Mouse (Mus musculus) kidney, postnatal 0 days (tissue): ENCODE data around the gene Gnat1. TPM values are rescaled to one million over a fixed set of nuclear protein-coding genes. Genes with fewer than 3 reads are reported as not detected.

Experiments
- ATAC-seq: fragments of 200-750 bp; cut with Nextera tagmentation; replicated peaks from 2 replicates; pipeline ENCODE4 v1.8.0; 2017; ENCODE audit warnings: low read depth, moderate number of reproducible peaks, moderate TSS enrichment, moderate library complexity; ENCODE audit not compliant: low FRiP score
- DNase-seq: peaks from one replicate; pipeline ENCODE4 v3.0.0-alpha.2; 2016; ENCODE audit warnings: low spot score
- H3K27ac ChIP-seq: fragments of 300-500 bp; sonication (generic); 2 replicates; pipeline ENCODE4 v1.5.1; 2014; ENCODE audit warnings: mild to moderate bottlenecking
- H3K27me3 ChIP-seq: fragments of 300-500 bp; sonication (generic); 2 replicates; pipeline ENCODE4 v1.6.1; 2014; ENCODE audit warnings: low read length, mixed read lengths; ENCODE audit not compliant: insufficient read depth
- H3K36me3 ChIP-seq: fragments of 300-500 bp; sonication (generic); 2 replicates; pipeline ENCODE4 v1.6.1; 2014; ENCODE audit warnings: low read length, mixed read lengths; ENCODE audit not compliant: insufficient read depth
- H3K4me1 ChIP-seq: fragments of 300-500 bp; sonication (generic); replicated peaks from 2 replicates; pipeline ENCODE4 v1.6.1; 2014; ENCODE audit warnings: antibody characterized with exemption, low read length, mixed read lengths; ENCODE audit not compliant: insufficient read depth
- H3K4me2 ChIP-seq: fragments of 300-500 bp; sonication (generic); 2 replicates; pipeline ENCODE4 v1.6.1; 2014; ENCODE audit warnings: mild to moderate bottlenecking, low read length, moderate library complexity, mixed read lengths
- H3K4me3 ChIP-seq: fragments of 300-500 bp; sonication (generic); replicated peaks from 2 replicates; pipeline ENCODE4 v1.5.1; 2014; ENCODE audit warnings: low read depth, low read length
- H3K9ac ChIP-seq: fragments of 300-500 bp; sonication (generic); 2 replicates; pipeline ENCODE4 v1.6.1; 2014; ENCODE audit warnings: low read depth, low read length
- H3K9me3 ChIP-seq: fragments of 300-500 bp; sonication (generic); replicated peaks from 2 replicates; pipeline ENCODE4 v1.6.1; 2016; ENCODE audit warnings: low read length, inconsistent platforms, mixed read lengths
- CTCF ChIP-seq: IDR thresholded peaks from 2 replicates; pipeline ENCODE4 v1.5.1; 2016; ENCODE audit warnings: antibody characterized with exemption, low read depth, mild to moderate bottlenecking, moderate library complexity
- WGBS: fragments of 180-500 bp; shearing (Covaris S2); extraction: QIAGEN DNeasy Blood & Tissue Kit; methylation state at CpG from one replicate; pipeline ENCODE4 v1.1.7; 2014; 5-methylcytosine and 5-hydroxymethylcytosine counted together
- polyA plus RNA-seq: library from polyadenylated mRNA; unstranded; fragments of >200 nt; fragmentation: Nextera tagmentation; extraction: Ambion mirVana; gene quantifications from 2 replicates; pipeline ENCODE4 v1.2.1, GENCODE M21; 2015

The Gnat1 gene
- polyA plus RNA-seq, 1 experiment from 2014 or later, result 0.89 TPM

DNA sequence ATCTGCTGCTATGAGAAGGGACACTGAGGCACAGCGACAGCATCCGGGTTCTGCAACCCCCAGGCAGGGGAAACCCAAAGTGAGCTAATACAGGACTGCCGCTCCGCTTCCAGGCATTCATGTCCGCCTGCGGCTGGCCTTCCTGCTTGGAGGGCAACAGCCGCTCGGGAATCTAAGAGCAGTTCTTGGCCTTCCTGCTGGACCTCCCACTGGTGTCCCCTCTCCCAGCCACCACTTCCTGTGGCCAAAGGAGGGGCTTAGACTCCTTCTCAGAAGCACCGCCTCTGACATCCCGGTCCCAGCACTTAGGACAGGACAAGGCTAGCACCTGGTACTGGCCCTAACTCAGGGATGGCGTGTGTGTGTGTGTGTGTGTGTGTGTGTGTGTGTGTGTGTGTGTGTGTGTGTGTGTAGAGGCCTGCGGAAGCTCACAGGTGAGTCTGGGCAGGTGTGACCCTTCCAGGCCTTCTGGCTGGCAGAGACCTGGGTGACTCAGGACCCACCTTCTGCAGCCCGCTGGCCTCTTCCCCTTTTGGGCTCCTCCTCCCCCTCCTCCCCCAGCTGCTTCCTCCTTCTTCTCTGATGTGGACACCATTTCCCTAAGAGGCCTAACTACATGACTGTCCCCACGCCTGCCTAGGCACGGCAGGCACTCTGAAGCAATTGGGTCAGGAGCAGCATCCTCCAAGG lies 50.6 kb downstream of the Gnat1 start:
- Histone ChIP-seq H3K4me1 (peaks cover 61% of the 10 kb centered on the region), H3K36me3 (0 out of 2 replicates have a peak, but pooled peaks cover 1% of the 10 kb centered on the region), H3K27ac (peak overlapping the region; percentile 92), H3K27me3 (no peaks in the 10 kb centered on the region), H3K4me3 (no peak overlapping the region), H3K9me3 (no peaks in the 10 kb centered on the region), H3K9ac (0 out of 2 replicates have a peak overlapping the region, but pooled peaks have one; percentile 27), H3K4me2 (peak overlapping the region; percentile 40)
- DNase-seq (peak; percentile 88), ATAC-seq (no peak)
- TF ChIP-seq CTCF, result no peak
- 33% methylated on average over 15 of the region's 15 CpGs for WGBS

DNA sequence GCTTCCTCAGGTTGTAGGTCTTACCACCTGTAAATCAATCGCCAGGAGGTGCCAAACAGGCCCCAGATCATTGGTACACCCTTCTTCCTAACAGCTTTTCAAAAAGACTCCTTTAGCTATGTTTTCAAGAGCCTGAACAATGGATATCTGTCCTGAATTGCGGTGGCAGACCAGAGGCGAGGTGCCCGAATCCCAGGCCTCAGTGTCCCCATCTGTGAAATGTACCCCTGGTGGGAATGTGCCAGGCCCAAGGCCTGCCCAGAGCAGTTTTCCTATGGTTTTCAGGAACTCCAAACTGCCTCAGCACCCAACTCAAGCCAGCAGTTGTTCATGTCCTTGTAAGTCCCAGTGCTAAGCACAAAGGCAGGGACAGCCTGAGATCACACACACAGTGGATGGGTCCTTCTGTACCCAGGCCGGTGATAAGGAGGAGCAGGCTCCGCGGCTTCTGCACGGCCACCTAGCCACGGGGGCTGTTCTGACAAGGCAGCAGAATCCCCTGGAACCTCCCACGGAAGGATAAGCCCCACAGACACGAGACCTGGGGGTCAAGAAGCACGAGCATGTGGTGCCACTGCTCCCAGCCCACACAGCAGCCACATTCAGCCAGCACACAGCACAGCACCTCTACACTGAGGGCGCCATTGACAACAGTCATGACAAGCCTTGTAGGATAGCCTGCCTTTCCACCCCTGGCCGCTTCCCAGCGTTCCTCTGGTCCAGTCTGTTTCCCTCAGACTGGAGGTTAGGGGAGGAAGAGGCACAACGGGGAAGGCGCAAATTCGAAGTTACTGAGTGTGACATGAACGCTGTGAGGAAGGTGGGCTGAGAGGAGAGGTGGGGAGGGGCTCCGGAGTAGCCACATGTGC lies 51.9 kb downstream of the Gnat1 start:
- Histone ChIP-seq H3K4me2 (peak overlapping the region; percentile 40), H3K4me3 (no peak overlapping the region), H3K27me3 (no peaks in the 10 kb centered on the region), H3K9ac (peak overlapping the region; percentile 41), H3K27ac (peak overlapping the region; percentile 92), H3K9me3 (no peaks in the 10 kb centered on the region), H3K4me1 (peaks cover 61% of the 10 kb centered on the region), H3K36me3 (0 out of 2 replicates have a peak, but pooled peaks cover 4% of the 10 kb centered on the region)
- no peak for DNase-seq
- TF ChIP-seq CTCF, result no peak
- no peak for ATAC-seq
- 29% methylated on average over 20 of the region's 20 CpGs for WGBS

DNA sequence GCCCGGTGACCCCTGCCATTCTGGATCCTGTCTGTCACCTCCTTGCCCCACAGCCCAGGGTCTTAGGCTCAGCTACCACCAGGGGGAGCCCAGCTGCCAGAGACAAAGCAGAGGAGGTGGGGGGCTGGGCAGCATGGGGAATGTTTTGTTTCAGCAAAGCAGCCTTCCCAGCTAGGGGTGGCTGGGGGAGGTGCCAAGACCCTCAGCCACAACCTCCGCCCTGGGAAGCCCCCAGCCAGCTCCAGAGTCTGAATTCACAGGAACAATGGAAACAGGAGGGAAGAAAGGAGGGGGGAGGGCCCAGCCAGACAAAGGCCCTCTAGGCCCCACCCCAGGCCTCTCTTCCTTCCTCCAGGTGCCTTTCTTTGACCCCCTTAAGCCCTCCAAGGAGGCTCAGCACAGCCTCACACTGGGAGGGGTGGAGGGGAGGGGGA lies 52.7 kb downstream of the Gnat1 start:
- Histone ChIP-seq H3K9ac (peak overlapping the region; percentile 41), H3K4me2 (peak overlapping the region; percentile 40), H3K4me3 (no peak overlapping the region), H3K9me3 (no peaks in the 10 kb centered on the region), H3K27ac (peak overlapping the region; percentile 92), H3K36me3 (0 out of 2 replicates have a peak, but pooled peaks cover 4% of the 10 kb centered on the region), H3K27me3 (no peaks in the 10 kb centered on the region), H3K4me1 (peaks cover 53% of the 10 kb centered on the region)
- DNase-seq (peak; percentile 94), ATAC-seq (peak; percentile 64)
- TF ChIP-seq CTCF, result peak; percentile 96
- 6% methylated on average over 2 of the region's 2 CpGs for WGBS

DNA sequence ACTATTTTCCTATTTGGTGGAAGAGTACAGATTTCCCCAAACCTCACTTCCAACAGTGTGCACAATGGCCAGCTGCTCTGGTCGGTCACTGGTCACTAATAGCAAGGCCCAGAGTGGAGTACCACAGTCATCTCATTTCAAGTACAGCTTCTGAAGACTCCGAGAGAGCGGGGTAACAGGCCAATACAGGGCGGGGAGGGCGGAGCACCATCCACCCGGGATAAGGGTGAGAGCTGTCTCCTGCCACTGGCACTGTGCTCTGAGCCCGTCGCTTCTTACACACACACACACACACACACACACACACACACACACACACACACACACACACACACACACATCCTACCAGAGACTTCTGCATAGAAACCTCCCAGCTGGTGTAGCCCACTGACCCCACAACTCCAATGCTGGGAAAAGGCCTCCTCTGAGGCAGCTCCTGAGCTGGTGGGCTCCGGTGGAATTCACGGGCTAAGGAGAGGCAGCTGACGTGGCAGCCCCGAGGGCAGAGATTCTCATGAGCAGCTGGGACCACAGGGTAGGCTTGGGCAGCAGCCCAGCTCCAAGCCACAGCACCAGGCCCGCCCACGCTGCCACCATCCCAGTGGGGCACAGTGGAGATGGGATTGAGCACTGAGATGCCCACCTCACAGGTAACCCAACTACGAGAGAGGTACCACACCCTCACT lies 53.2 kb downstream of the Gnat1 start:
- Histone ChIP-seq H3K27me3 (no peaks in the 10 kb centered on the region), H3K4me3 (no peak overlapping the region), H3K9ac (peak overlapping the region; percentile 20; the same call in 1 of the 2 replicates), H3K9me3 (no peaks in the 10 kb centered on the region), H3K36me3 (0 out of 2 replicates have a peak, but pooled peaks cover 4% of the 10 kb centered on the region), H3K27ac (peak overlapping the region; percentile 70), H3K4me2 (peak overlapping the region; percentile 40), H3K4me1 (peaks cover 49% of the 10 kb centered on the region)
- 33% methylated on average over 15 of the region's 15 CpGs for WGBS
- DNase-seq, result no peak
- ATAC-seq, result peak; percentile 14; the same call in 1 of the 2 replicates
- no peak for TF ChIP-seq CTCF

DNA sequence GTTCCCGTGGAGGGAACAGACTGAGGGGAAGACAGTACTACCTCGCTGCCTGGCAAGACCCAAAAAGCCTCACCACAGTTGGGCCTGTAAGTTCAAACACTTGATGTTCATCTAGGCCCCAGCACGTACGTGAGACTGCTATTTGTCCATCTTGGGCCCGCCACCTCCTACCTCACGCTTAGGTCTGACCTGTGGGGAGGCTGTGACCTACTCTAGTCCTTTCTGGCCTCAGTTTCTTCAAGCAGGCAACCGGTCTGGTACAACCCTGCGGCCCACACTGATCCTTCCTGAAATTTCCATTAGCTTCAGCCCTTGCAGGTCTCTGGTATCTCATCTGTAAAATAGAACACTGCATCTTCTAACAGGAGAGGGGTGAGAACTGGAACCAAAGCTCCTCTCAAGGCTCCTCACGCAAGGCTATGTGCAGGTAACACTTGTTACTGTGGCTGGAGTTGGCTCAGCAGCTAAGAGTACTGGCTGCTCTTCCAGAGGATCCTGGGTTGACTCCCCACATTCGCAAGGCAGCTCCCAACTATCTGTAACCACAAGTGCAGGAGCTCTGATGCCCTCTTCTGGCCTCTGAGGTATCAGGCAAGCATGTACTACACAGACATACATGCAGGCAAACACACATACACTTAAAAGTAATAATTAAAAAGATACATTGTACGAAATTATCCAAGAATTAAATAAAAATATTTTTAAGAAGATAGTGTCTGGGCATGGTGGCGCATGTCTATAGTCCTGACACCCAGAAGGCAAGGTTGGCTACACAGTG lies 54.0 kb downstream of the Gnat1 start:
- WGBS, result 90% methylated on average over 12 of the region's 12 CpGs
- ATAC-seq (no peak), DNase-seq (no peak)
- Histone ChIP-seq H3K9me3 (no peaks in the 10 kb centered on the region), H3K9ac (no peak overlapping the region), H3K4me3 (no peak overlapping the region), H3K27ac (peak overlapping the region; percentile 67; the same call in 1 of the 2 replicates), H3K27me3 (no peaks in the 10 kb centered on the region), H3K36me3 (0 out of 2 replicates have a peak, but pooled peaks cover 4% of the 10 kb centered on the region), H3K4me2 (no peak overlapping the region), H3K4me1 (peaks cover 46% of the 10 kb centered on the region)
- peak; percentile 48; the same call in 1 of the 2 replicates for TF ChIP-seq CTCF
